Mouse (Mus musculus) retina, embryonic 14.5 days (tissue): Measurements from ENCODE around the gene Zcchc13.

Experiments used
- DNase-seq: peaks from one replicate; pipeline ENCODE4 v3.0.0-alpha.2; 2015; ENCODE audit warnings: low spot score

Gene Zcchc13

DNA sequence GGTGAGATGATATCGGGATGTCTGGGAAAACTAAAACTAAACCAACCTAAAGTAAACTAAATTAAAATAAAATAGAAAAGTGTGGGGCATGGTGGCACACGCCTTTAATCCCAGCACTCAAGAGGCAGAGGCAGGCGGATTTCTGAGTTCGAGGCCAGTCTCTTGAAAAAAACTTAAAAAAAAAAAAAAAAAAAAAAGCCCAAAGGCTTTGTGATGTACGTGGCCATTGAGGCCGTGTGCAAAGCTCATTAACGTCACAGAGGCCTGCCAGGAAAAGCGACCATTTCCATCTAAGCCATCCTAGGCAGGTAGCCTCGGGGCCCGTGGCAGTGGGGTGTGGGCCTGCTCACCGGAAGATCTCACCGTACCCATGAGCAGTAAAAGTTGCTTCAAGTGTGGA is at the start of gene Zcchc13:
Gene Zcchc13, plus strand, starts transcription at position 284 of the 400 bp plus-strand sequence.
- DNase-seq, result no peak

DNA sequence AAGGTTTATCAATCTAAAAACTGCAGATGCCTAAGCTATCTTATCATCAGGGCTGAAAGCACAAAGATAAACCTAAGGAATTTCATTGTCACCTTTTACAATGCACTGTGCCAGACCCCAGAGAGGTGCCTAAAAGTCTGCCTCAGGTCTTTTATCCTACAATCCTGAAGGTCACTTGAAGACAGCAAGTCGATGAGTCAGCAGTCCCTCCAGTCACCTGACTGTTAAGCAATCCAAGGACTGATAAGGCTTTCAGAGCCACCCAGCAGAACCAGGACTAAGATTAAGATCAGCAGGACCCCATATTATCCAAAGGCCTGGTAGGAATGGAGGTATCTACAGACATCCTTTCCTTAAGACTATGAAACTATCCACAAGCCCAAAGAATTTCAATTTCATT is 46.1 kb upstream of the Zcchc13 start:
- no peak for DNase-seq

DNA sequence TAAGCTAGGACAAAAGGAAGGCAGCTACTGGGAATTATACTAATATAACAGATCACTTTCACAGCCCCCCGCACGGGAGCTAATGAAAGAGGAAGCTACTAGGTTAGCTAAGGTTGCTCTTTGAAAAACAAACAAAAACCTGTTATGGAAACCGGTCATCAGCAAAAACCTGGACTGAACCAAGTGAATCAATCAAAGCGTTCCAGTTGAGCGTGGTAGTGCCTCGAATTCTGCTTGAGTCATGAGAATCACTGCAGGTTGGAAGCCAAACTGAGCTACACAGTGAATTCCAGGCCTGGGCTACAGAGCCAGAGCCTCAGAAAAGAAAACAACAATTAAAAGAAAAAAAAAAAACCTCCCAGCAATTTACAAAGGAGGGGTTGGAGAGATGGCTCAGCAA is 38.3 kb upstream of the Zcchc13 start:
- DNase-seq, result no peak

DNA sequence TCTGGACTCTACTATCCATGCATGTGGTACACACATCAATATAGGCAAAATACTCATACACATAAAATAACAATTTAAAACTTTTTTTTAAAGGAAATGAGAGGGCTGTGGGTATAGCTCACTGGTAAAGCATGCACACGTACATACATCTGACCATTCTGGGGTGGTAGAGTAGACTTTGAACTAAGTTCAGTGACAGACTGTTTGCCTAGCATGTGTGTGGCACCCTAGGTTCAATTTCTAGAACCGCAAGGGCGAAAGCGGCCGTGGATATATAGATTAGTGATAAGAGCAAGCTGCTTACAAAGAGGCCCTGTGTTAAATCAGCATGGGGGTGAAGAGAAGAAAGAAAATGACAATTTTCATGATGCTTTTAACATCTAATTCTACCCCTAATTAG is 27.8 kb upstream of the Zcchc13 start:
- no peak for DNase-seq

DNA sequence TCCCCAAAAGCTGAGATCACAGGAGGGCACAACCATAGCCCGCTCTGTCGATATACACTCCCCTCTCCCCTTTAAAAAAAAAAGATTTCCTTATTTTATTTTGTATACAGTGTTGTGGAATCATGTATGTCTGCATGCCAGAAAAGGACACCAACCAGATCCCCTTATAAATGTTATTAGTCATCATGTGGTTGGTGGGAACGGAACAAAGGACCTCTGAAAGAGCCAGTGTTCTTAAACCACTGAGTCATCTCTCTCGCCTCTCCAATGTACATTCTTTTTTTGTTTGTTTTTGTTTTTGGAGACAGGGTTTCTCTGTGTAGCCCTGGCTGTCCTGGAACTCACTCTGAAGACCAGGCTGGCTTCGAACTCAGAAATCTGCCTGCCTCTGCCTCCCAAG is 26.2 kb upstream of the Zcchc13 start:
- DNase-seq, result no peak

DNA sequence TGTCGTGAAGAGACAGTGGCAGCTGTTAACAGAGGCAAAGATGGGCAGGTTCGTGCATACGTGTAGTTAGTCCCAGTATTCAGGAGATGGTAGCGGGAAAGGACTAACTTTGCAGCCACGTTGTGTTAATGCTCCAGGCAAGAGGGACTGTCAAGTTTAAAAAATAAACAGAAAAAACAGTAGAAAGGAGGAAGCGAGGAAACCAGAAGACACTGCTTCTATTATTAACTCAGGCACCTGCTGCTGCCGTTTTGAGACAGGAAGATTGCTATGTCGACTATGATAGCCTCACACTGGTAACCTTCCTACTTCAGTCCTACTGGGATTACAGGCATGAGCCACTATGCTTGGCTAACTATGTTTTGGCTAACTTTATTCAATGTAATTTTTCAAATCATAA is 24.9 kb upstream of the Zcchc13 start:
- no peak for DNase-seq

DNA sequence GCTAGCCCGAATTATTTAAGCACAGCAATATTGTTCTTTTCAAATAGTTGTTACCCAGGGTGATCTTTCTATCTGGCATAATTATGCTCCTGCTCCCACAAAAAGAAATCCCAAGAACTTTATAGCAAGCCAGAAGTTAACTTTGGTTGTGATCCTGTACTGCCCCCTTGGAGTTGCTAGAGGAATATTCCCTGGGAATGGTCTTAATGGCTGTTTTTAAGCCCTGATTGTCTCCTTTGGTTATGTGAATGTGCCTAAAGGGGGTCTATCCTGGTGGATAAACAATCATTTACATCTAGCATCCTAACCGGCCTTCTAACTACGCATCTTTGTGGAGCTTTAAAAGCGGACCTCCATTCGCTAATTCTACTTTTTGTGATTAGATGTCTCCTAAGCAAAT is 20.0 kb upstream of the Zcchc13 start:
- DNase-seq, result peak; percentile 39

DNA sequence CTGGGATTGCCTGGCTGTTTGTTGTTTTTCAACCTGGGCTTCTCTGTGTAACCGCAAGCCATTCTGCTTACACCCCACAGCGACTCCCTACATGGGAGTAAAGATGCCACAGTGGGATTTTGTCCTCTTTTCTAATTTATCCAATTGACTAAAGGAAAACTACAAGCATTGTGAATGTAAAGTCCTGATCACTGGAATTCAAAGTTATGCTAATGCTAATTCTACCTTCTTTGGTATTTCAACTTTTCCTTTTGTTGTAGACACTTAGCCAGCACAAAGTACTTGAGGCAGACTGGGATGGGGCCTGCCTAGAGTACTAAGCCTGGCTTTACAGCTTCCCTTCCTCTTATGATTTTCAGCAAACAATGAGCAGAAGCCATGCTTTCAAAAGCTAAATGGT is 18.9 kb upstream of the Zcchc13 start:
- DNase-seq, result no peak

DNA sequence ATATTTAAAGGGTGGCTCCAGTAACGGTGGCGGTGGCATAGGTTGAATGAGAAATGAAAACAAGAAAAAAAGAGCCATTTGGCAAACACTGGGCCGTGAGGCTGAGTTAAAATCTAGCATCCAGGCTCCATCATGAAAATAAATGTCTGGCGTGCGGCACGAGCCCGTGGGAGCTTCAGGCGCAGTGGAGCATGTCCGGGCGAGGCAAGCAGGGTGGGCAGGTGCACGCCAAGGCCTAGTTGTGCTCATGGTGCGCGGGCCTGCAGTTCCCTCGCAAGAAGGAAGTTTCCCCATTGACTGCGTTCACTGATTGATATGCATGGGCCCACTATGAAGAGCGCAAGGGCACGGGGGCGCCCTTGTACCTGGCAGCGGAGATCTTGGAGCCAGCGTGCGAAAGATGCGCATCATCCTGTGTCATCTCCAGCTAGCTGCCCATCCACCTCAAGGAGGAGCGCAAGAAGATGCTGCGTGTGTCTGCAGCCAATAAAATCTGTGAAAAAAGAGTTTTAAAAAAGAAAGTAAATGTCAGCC is 15.6 kb upstream of the Zcchc13 start:
- DNase-seq, result no peak

DNA sequence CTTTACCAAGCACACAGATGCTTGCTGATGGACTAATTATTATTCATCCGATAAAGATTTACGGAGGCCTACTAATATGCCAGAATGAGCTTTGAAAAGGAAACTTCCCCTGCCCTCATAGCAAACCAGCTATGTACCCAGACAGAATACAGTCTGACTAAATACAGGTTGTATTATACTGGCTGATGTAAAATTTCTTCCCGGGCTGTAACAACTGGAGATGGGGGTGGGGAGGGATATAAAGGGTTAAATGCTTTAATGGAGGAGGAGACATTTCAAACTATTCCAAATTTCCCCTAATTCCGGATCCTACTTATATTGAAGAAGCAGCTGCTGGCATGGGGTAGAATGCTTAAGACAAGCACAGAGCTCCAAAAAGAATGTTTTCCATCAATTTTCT is 14.9 kb upstream of the Zcchc13 start:
- no peak for DNase-seq

DNA sequence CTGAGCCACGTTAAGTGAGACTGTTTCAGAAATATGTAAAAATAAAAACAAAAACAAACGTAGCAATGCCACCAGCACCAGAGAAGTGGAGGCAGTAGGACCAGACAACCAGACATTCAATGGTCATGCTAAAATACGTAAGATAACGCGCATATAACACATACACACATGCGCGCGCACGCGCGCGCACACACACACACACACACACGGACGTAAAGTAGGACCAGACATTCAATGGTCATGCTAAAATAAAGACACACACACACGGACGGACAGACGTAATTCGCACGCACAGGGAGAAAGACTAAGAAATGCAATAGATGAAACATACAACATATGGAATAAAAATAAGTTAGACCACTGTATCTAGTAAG is 14.2 kb upstream of the Zcchc13 start:
- peak; percentile 32 for DNase-seq

DNA sequence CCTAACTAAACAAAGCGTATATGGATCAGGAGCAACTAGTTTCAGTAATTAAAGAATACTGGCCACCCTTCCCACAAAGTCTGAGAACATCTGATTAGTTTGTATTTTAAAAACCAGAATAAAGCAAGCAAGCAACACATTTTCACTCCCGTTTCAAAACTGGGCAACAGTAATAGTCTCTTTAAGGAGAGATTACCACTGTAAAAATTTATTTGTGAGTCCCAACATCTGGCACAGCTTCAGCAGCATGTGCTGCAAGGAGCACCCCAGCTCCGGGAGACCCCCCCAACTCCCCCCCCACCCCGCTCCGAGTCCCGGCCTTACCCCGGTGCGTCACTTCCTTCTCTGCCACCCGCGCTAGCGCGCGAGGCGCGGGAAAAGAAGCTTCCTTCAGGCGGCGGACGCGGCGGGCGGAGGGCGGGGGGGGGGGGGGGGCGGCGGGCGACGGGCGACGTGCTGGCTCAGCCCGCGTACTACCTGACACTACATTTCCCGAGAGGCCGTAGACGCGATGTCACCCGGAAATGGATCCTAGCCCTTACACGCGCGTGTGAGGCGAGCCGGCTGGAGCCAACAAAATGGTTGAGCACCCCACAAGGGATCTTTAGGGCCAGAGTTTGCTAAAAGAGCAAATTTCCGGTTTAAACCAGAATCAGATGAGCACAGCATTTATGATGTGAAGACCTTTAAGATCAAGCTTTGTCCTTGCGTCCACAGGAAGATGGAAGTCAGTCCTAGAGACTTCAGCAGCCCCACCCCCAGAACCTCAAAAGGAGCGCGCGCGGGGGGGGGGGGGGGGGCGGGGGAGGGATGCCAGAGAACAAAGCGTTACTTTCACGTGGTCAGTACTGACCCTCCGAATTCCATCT is 13.6 kb upstream of the Zcchc13 start:
- peak; percentile 87 for DNase-seq

DNA sequence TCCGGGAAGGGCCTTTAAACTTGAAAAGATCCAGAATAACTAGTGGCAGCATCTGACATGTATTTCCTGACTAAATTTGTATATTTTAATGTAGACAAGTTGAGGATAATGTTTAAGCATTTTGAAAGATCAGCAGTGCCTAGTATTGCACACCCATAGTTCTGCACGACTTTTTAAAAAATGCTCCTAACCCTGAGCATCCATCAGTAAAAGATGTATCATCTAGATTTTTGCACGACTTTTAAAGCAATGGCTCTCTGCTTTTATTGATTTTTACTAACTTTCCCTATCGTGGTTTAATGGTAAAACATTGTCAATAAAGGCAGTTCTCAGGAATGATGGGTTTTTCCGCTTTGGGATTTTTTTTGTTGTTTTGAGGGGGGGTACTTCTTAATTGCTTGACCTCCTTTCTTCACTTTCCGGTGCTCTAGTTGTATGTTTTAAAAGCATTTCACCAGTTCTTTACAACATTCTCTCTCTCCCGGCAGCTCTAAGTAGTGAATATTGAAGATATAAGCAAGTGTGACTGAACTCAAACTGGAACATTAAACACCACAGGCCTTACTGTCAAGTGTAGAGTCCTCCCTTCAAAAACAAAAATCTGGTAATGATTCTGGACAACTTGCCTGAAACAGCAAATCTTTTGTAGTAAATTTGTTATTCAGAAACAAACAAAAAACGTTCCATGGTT is 12.8 kb upstream of the Zcchc13 start:
- peak; percentile 29 for DNase-seq

DNA sequence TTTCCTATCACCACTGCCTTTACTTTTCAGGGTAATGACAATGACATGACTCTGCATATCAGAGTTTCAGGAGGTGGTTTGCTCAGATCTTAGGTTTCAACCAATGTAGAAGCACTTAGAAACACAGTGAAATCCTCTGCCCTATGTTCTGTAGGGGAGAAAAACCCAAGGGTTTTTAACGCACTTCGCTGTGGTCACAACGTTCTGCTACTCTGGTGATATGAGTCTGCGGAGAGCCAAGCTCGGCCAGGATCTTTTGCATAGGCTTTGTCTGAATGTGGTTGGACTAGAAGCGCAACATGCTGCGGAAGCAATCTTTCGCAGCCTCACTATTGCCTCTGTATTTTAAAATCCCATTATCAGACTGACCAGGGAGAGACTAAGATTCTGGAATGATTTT is 8.6 kb upstream of the Zcchc13 start:
- DNase-seq, result no peak

DNA sequence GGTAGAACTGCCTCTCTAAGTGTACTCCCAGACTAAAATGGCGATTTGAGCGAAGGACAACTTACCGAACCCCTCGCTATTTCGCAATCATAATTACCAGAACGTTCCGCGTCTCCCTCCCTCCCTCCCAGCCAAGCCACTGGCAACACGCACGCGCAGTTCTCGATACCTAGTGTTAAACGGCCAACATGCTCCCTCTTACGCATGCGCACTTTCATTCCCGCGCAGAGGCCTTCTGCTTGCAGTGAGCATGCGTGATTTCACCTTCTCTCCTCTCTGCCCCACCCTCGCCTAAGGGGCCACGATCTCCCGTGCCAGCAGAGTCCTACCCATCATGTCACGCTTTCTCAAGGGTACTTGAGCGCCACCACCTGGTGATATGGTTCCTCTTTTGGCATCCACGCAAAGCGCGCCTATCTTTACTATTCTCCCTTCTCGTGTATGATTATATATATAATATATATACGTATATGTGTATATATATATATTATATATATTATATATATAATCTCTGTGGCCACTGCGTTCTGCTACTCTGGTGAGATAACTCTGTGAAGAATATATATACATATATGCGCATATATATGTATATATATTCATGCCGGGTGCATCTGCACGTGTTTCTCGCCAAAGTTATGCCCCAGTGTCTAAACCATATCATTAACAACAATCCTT is 8.0 kb upstream of the Zcchc13 start:
- DNase-seq, result peak; percentile 98

DNA sequence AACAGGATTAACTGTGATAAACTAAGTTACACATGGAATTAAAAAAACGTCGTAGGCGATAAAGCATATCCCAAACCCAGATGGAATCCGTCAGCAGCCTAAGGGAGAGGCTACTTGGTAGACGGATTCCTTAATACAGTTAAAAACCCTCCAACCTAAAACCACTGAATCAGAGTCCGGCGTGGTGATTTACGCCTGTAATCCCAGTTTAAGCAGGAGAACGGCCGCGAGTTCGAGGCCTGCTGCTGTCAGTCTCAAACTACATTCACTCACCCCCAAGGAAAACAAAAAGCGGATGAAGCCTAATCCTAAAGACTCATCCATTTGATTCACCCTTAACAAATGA is 7.5 kb upstream of the Zcchc13 start:
- DNase-seq, result peak; percentile 30

DNA sequence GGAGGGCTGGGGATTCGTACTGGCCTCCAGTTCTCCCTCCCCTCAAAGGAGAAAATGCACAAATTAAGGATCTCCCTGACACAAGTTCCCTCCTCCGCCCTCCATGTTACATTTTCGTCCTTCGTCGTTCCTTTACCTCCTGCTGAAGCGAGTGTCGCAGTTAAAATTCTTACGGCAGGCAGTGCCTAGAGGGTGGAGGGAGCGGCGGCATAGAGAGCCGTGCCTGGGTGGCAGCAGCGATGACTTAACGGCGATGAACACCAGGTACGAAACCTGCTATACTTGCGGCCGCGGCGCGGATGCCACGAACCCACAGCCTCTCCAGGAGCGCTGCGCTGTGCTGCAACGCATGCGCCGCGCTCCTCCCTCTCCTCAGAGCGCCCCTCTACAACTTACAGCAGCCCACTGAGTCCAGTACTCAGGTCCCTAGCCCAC is 7.0 kb upstream of the Zcchc13 start:
- peak; percentile 41 for DNase-seq

DNA sequence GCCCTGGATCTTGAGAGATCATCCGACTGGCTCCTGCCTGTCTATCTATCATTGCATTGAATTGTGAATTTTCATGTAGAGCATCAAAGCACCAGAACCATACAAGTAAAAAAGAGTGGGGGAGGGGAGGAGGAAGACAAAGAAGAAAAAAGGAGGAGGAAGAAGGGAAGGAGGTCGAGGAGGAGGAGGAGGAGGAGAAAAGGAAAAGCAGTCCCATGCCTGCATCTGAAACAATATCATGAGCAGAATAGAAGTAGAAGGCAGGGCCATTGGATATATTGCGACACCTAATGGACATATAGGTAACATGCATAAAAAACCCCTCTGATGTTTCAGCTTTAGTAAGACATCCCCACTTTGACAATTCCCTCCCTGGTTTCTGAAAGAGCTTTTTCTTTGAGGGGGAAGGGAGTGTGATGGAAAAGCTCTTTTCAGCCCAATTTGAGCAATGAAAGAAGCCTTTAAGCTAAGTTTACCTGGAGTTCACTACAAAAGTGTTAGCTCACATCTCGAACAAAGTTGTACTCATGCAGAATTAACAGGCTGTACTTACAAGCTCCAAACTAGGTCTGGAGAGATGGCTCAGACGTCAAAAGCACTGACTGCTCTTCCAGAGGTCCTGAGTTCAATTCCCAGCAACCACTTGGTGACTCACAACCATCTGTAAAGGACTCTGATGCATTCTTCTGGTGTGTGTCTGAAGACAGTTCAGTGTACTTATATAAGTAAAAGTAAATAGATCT is 5.8 kb upstream of the Zcchc13 start:
- DNase-seq, result peak; percentile 78

DNA sequence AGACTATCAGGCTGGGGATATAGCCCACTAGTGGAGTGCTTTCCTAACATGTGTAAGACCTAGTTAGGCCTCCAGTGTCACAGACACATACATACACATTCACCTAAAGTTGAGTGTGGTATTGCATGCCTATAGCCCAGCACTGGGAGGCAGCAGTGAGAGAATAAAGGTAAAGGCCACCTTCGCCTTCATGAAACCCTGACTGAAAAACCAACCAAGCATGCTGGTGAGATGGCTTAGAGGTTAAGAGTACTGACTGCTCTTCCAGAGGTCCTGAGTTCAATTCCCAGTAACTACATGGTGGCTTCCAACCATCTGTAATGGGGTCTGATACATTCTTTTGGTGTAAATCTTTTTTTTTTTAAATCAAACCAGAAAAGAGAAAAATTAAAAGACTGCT is 1.5 kb upstream of the Zcchc13 start:
- peak; percentile 5 for DNase-seq

DNA sequence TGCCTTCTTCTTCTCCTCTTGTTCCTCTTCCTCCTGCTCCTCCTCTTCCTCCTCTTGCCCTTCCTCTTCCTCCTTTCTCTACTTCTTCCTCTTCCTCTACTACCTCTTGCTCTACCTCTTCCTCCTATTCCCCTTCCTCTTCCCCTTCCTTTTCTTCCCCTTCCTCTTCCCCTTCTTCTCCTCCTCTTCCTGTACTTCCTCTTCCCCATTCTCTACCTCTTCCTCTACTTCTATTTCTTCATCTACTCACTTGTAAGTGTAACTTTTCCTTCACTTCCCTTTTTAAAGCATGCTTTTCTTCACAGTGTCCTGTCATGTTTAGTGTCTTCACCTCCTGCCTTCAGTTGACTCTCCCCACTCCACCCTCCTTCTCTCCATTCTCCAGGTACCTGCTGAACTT is 3.5 kb downstream of the Zcchc13 start:
- DNase-seq, result no peak

DNA sequence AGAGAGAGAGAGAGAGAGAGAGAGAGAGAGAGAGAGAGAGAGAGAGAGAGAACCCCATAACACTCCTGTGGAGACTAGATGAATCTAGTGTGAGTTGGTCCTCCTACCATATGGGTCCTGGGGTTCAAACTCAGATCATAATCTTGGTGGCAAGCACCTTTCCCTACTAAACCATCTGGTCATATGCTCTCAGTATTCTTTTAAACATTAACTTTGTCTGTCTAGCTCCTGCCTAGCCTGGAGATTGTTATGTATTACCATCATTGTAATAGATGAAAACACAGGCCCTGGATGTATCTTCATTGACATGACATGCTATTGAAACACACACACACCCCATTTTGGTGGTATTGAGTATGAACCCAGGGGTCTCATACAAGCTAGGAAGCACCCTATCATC is 5.6 kb downstream of the Zcchc13 start:
- DNase-seq, result no peak

DNA sequence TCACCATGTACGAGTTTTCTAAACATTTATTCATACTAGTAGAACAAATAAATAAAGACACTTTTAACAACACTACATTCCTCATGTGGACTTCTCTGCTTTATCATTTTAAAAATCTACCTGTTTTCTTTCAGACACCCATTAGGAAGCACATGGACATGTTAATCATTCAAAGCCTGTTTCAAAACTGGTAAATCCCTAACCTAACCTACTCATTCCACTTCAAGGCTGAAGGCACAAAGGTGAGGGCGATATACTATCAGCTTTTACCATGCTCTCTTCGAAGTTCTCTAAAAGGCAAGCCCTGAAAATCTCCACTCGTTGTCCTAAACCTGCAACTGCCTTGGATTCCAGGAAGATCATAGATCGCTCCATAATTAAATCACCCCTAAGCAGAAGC is 8.2 kb downstream of the Zcchc13 start:
- no peak for DNase-seq
